Mouse (Mus musculus): ENCODE measurements at regions not wholly inside any gene's neighbourhood (a gene's known extent, or its start where the extent isn't known, plus 50 kb on each side); places are given as distances from the start of the nearest gene placed in this dataset.
A peak's percentile ranks its signal among the peaks of the same experiment; 100 is the strongest.

GRCm38 (mm10) chr9:84178705-84179104 is 253.8 kb downstream of the Bckdhb start:
- no peak for DNase-seq (ENCODE audit: low spot score in 2 of 2)

GRCm38 (mm10) chr9:84179238-84179637 is 254.3 kb downstream of the Bckdhb start:
- no peak for DNase-seq (ENCODE audit: low spot score in 2 of 2)

- no peak for DNase-seq (ENCODE audit: low spot score in 2 of 2)
Observed at GRCm38 (mm10) chr9:84183637-84184374, 258.9 kb downstream of the Bckdhb start.

GRCm38 (mm10) chr9:84187531-84187930 is 262.6 kb downstream of the Bckdhb start:
- no peak for DNase-seq (ENCODE audit: low spot score in 2 of 2)

- no peak for DNase-seq (ENCODE audit: low spot score in 2 of 2)
Observed at GRCm38 (mm10) chr9:84193405-84193804, 268.5 kb downstream of the Bckdhb start.

GRCm38 (mm10) chr9:84194716-84195115 is 269.8 kb downstream of the Bckdhb start:
- DNase-seq (ENCODE audit: low spot score in 2 of 2): no peak

GRCm38 (mm10) chr9:84195338-84195737 is 270.4 kb downstream of the Bckdhb start:
- DNase-seq (ENCODE audit: low spot score in 2 of 2): no peak

- DNase-seq (ENCODE audit: low spot score in 2 of 2): no peak
Observed at GRCm38 (mm10) chr9:84200208-84200607, 275.3 kb downstream of the Bckdhb start.

- DNase-seq (ENCODE audit: low spot score in 2 of 2): no peak
Observed at GRCm38 (mm10) chr9:84204056-84204455, 279.1 kb downstream of the Bckdhb start.

- no peak for DNase-seq (ENCODE audit: low spot score in 2 of 2)
Observed at GRCm38 (mm10) chr9:84240491-84240975, 315.6 kb downstream of the Bckdhb start.

- no peak for DNase-seq (ENCODE audit: low spot score in 2 of 2)
Observed at GRCm38 (mm10) chr9:84249765-84250164, 324.8 kb downstream of the Bckdhb start.

GRCm38 (mm10) chr9:84253022-84253991 is 328.4 kb downstream of the Bckdhb start:
- DNase-seq (ENCODE audit: low spot score in 2 of 2): peak in 1 of 2 experiments; percentile 1

- DNase-seq (ENCODE audit: low spot score in 2 of 2): no peak
Observed at GRCm38 (mm10) chr9:84258488-84258887, 333.5 kb downstream of the Bckdhb start.

- no peak for DNase-seq (ENCODE audit: low spot score in 2 of 2)
Observed at GRCm38 (mm10) chr9:84259751-84260150, 334.8 kb downstream of the Bckdhb start.

GRCm38 (mm10) chr9:84262151-84262550 is 337.2 kb downstream of the Bckdhb start:
- no peak for DNase-seq (ENCODE audit: low spot score in 2 of 2)

- no peak for DNase-seq (ENCODE audit: low spot score in 2 of 2)
Observed at GRCm38 (mm10) chr9:84266974-84267373, 342.0 kb downstream of the Bckdhb start.

GRCm38 (mm10) chr9:84274608-84275007 is 349.7 kb downstream of the Bckdhb start:
- no peak for DNase-seq (ENCODE audit: low spot score in 2 of 2)

GRCm38 (mm10) chr9:84278295-84278694 is 353.4 kb downstream of the Bckdhb start:
- DNase-seq (ENCODE audit: low spot score in 2 of 2): no peak

GRCm38 (mm10) chr9:84278731-84279130 is 353.8 kb downstream of the Bckdhb start:
- no peak for DNase-seq (ENCODE audit: low spot score in 2 of 2)

GRCm38 (mm10) chr9:84280898-84281297 is 356.0 kb downstream of the Bckdhb start:
- no peak for DNase-seq (ENCODE audit: low spot score in 2 of 2)

GRCm38 (mm10) chr9:84281610-84282009 is 356.7 kb downstream of the Bckdhb start:
- DNase-seq (ENCODE audit: low spot score in 2 of 2): no peak

- no peak for DNase-seq (ENCODE audit: low spot score in 2 of 2)
Observed at GRCm38 (mm10) chr9:84283296-84283695, 358.4 kb downstream of the Bckdhb start.
